Mouse (Mus musculus) layer of hippocampus, adult 2 months (tissue): ENCODE measurements at regions not wholly inside any gene's neighbourhood (a gene's known extent, or its start where the extent isn't known, plus 50 kb on each side); places are given as distances from the start of the nearest gene placed in this dataset.
A peak's percentile ranks its signal among the peaks of the same experiment; 100 is the strongest.

Experiments
- DNase-seq, 2 experiments: peaks; one replicate each; pipeline ENCODE4 v3.0.0; 2022; ENCODE audit warnings: low spot score in 2 of 2
- H3K27ac ChIP-seq: fragments of 200-600 bp; 2 replicates; pipeline ENCODE4 v1.8.1; 2022
- H3K4me3 ChIP-seq: fragments of 200-600 bp; 2 replicates; pipeline ENCODE4 v1.8.1; 2022; ENCODE audit warnings: mild to moderate bottlenecking
- CTCF ChIP-seq: fragments of 200-600 bp; conservative IDR thresholded peaks from 2 replicates; pipeline ENCODE4 v1.8.1; 2022; ENCODE audit warnings: antibody characterized with exemption, mild to moderate bottlenecking, moderate library complexity

DNA sequence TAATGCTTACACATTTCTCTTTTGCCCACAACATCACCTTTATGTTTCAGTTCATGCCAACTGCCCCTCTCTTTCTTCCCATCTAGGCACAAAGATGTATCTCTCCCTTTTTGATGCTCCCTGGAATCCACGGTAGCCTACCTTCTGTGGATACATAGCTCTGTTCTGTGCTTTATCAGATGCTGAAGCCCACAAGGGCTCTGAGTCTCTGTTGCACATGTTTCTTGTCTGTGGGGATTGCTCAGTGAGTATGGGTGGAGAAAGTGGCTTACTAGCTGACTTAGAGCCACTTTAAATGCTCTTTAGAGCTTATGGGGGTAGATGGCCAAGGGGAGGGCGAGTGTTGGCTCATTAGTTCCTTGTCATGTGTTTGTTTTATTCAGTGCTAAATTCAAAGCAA lies 289.9 kb upstream of the Fam92a start:
- no peak for TF ChIP-seq CTCF
- DNase-seq, result no peak
- Histone ChIP-seq H3K27ac (no peak overlapping the region), H3K4me3 (no peak overlapping the region)

DNA sequence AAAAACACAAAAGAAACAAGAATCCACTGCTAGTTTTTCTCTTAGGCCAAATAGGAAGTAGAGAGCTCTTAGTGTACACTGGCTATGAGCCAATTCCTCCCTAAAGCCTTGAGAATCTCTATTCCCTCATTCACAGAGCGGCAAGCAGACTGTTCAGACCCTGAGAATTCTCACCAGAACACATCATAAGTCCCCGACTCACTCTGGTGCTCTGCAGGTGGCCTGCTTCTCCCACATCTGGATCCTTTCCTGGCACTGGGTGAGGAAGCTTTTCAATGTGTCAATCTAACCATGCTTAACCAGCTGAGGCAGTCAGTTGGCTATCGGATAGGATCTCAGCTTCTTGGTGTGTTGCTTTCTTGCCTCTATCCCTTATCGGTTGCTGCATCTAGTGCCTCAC lies 289.4 kb upstream of the Fam92a start:
- no peak for TF ChIP-seq CTCF
- no peak for DNase-seq
- H3K4me3 ChIP-seq, result no peak overlapping the region
- H3K27ac ChIP-seq, result no peak overlapping the region

DNA sequence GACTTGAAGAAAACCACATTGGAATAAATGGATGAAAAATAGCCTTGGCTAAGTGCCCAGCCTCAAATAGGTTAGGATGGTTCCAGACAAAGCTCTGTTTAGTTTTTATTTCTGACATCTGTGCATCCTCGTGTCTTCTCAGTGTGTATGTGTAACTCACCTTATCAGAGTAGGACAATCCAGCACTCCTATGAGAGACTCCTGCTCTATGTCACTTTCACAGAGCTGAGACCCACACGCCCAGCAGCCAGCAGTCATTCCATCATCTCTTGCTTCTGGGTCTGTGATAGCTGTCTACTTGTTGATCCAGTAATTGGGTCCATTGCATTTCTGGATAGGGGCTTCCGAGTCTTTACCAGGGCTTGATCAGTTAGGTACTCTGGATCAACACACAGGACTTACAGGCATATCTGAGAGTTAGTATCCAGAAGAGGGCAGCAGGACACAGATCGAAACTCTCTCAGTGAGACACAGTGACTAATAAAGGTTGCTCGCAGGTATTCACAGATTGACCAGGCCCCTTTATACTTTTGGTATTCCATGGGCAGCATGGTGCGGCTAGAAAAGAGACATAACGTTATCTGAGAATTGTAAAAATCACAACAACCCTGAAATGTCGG lies 286.3 kb upstream of the Fam92a start:
- TF ChIP-seq CTCF, result peak; percentile 66
- DNase-seq, result no peak
- H3K4me3 ChIP-seq, result no peak overlapping the region

DNA sequence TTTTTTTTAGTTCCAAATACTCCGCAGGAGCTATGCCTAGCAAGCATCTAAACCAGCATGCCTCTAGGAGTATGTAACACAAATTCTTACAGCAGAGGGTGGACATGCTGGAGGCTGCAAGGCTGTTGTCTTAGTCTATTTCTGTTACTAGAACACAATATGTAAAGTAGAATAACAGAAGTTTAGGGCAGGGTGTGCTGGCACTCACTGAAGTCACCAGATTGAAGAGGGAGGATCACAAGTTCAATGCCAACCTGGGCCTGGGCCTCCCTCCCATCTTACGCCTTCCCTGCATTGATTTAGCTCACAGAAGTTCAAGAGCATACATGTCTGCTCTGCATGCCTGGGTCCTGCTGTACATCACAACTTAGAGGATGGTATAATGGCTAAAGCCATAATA lies 280.3 kb upstream of the Fam92a start:
- peak in 1 of 2 experiments; percentile 22 for DNase-seq
- Histone ChIP-seq H3K4me3 (no peak overlapping the region), H3K27ac (no peak overlapping the region)
- no peak for TF ChIP-seq CTCF

More for the DNA sequence above, 286.3 kb upstream of the Fam92a start:
- H3K27ac ChIP-seq, result no peak overlapping the region

- TF ChIP-seq CTCF, result no peak
- no peak for DNase-seq
- Histone ChIP-seq H3K27ac (no peak overlapping the region), H3K4me3 (no peak overlapping the region)
These were observed 253.7 kb upstream of the Fam92a start for GRCm38 (mm10) chr4:12425507-12425906.

DNA sequence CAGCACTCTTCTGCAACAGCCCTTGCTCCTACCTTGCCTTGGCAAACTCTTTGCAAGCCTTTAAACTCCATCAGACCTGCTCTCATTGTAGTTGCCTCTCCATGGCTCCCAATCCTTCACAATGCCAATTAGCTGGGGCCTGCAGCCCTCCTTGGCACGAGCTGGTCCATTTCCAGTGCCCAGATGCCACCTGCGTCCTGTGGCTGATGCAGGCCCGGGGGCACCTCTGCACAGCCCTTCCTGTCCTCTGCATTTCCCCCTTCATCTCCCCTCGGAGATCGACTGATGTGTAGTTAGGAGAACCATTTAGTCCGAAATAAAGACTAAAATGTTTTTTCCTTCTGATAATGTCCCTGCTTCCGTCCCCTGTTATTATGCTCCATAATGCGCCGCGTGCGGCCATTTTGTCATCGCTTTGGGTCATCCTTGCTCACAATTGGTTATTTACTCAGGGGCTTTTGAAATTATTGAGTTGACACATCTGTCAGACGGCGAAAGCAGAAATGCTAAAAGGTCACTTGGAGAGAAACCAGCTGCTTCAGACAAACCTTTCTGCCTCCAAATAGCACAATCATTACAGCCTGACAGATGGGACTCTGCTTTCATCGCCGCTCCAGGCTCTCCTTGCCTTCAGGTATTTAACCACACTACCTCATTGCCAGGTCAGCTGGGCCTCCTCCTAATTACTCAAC lies 250.0 kb upstream of the Fam92a start:
- TF ChIP-seq CTCF, result no peak
- no peak overlapping the region for H3K27ac ChIP-seq
- H3K4me3 ChIP-seq, result no peak overlapping the region
- no peak for DNase-seq

DNA sequence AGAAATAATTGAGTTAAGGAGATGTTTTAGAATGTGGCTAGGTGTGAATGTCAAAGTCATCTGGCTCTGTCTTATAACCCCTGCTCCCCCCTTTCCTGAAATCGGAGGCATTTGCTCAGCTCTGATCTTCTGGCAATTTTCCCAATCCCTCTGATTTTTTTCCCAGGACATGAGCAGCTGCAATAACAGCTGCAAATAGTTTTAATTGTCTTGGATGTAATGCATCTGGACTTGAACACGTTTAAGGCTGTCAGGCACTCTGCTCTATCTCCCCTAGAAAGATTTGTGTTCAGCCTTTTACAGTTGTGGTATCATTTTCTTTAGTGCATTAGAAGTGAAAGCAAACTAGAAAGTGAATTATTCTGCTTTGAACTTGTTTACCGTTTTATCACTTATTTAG lies 246.3 kb upstream of the Fam92a start:
- no peak for TF ChIP-seq CTCF
- DNase-seq, result no peak
- no peak overlapping the region for H3K27ac ChIP-seq
- H3K4me3 ChIP-seq, result no peak overlapping the region

- no peak overlapping the region for H3K27ac ChIP-seq
- no peak for TF ChIP-seq CTCF
- DNase-seq, result no peak
- no peak overlapping the region for H3K4me3 ChIP-seq
These were observed 223.5 kb upstream of the Fam92a start for GRCm38 (mm10) chr4:12395344-12395743.

DNA sequence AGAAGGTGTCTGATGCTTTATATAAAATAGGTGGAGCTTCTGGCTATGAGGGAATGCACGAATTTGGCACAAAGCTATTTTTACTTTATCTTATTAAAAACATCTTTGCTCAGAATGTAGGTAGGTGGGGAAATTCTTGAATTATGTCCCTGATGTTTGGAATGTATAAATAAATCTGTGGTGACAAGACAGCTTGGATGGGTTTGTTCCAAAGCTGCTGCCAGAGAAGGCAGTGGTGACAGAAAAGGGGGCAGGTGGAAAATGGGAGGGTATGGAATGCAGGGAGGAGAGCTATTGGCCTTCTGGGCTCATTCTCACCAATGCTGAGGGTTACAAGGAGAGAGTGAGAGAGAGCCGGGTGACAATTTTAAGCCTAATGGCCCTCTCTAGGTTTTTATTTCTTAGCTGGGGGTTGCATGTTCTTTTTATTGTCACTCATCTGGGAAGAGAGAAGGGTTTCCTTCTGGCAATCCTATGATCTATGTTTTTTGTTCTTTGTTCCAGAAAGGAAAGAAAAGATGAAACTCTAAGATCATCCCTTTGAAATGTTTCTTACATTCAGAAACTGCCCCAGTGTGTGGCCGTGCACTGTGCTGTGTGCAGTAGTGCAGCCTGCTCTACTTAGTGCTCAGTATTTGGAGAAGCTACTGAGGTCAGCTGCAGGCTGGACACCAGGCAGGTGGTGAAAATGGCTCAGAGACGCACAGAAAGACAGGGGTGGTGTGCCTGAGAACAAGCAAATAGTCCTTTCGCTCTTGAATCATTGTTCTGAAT lies 205.2 kb upstream of the Fam92a start:
- no peak for TF ChIP-seq CTCF
- H3K4me3 ChIP-seq, result no peak overlapping the region
- H3K27ac ChIP-seq, result no peak overlapping the region
- DNase-seq, result peak; percentile 1 to 15

DNA sequence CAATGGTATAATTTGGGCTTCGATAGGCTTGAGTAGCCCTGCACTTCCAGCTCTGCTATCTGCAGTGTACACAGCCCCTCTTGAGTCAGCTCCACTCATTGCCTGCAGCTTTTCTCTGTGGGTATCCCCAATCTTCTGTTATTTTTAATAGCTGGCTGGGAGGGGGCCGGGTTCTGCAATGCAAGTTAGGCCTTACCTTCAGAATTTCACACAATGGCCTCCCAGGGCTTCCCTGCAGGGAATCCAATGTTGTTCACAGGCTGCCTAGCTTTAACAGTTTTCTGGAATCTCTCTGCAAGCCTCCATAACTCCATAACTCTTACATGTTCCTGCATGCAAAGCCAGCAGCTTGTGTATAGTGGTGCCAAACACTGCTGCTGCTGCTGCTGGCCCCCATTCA lies 197.7 kb upstream of the Fam92a start:
- Histone ChIP-seq H3K4me3 (no peak overlapping the region), H3K27ac (no peak overlapping the region)
- no peak for TF ChIP-seq CTCF

GRCm38 (mm10) chr4:12356992-12357634 lies 185.3 kb upstream of the Fam92a start:
- no peak for TF ChIP-seq CTCF
- Histone ChIP-seq H3K27ac (no peak overlapping the region), H3K4me3 (no peak overlapping the region)
- DNase-seq, result no peak

More for the DNA sequence above, 197.7 kb upstream of the Fam92a start:
- DNase-seq, result no peak

GRCm38 (mm10) chr4:12353337-12353856 lies 181.6 kb upstream of the Fam92a start:
- TF ChIP-seq CTCF, result no peak
- DNase-seq, result peak in 1 of 2 experiments; percentile 1
- Histone ChIP-seq H3K27ac (no peak overlapping the region), H3K4me3 (no peak overlapping the region)

DNA sequence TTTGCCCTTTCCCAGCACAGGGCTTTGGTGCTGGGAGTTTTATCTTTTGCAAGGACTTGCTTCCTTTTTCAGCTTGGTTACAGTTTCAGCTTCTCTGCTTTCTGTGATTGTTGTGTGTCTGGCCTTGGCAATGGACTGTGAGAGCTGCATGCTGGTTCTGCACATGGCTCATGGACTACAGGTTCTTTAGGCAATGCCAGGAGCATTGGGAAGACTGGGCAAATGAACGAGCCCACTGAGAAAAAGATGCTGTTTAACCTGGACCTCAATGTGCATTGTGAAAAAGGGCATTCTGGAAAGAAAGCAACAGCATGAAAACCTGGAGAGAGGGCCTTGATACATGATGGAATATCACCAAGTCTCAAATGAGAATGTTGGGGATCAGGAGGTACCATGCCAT lies 167.4 kb upstream of the Fam92a start:
- no peak for DNase-seq
- TF ChIP-seq CTCF, result no peak
- Histone ChIP-seq H3K27ac (no peak overlapping the region), H3K4me3 (no peak overlapping the region)
